Mouse (Mus musculus): ENCODE data around the gene Atp5b. TPM values are rescaled to one million over a fixed set of nuclear protein-coding genes. Genes with fewer than 3 reads are reported as not detected.
A peak's percentile ranks its signal among the peaks of the same experiment; 100 is the strongest.
"Not testable (repeated sequence)": the region's sequence is repeated elsewhere in the genome, so short reads cannot be mapped to it uniquely, and the experiment has no call there.

Atp5b gene
- polyA plus RNA-seq, 1 experiment = 803 TPM

GRCm38 (mm10) chr10:128083688-128084087 lies 615 bp downstream of the Atp5b start:
- Histone ChIP-seq H3K27ac (ENCODE audit: insufficient read depth, low read length) (peak overlapping the region; percentile 91), H3K27me3 (ENCODE audit: control insufficient read depth, insufficient read depth, low read length) (no peaks in the 10 kb centered on the region), H3K4me1 (ENCODE audit: control insufficient read depth, insufficient read depth, insufficient read length) (0 out of 2 replicates have a peak, but pooled peaks cover 3% of the 10 kb centered on the region), H3K36me3 (ENCODE audit: control insufficient read depth, insufficient read depth, low read length) (peaks cover 34% of the 10 kb centered on the region), H3K4me3 (ENCODE audit: extremely low read depth, insufficient read depth, insufficient read length) (peak overlapping the region; percentile 93)
- under 1% methylated on average over 22 of the region's 22 CpGs for WGBS
- DNase-seq (ENCODE audit: low read depth in 1 of 2, low spot score in 2 of 2) = peak in 1 of 2 experiments; percentile 16
- TF ChIP-seq POLR2A (IDR thresholded peaks at IDR 0.05; ENCODE audit: low read depth, low read length) (no peak), CTCF (IDR thresholded peaks at IDR 0.05; ENCODE audit: extremely low read depth, insufficient read depth, insufficient read length, insufficient replicate concordance) (no peak)

- no peak for TF ChIP-seq POLR2A (IDR thresholded peaks at IDR 0.05; ENCODE audit: low read depth, low read length)
- TF ChIP-seq CTCF (IDR thresholded peaks at IDR 0.05; ENCODE audit: extremely low read depth, insufficient read depth, insufficient read length, insufficient replicate concordance) = no peak
- H3K27ac ChIP-seq (ENCODE audit: insufficient read depth, low read length) = no peak overlapping the region
These were observed 1.1 kb downstream of the Atp5b start for GRCm38 (mm10) chr10:128084160-128084559.

DNA sequence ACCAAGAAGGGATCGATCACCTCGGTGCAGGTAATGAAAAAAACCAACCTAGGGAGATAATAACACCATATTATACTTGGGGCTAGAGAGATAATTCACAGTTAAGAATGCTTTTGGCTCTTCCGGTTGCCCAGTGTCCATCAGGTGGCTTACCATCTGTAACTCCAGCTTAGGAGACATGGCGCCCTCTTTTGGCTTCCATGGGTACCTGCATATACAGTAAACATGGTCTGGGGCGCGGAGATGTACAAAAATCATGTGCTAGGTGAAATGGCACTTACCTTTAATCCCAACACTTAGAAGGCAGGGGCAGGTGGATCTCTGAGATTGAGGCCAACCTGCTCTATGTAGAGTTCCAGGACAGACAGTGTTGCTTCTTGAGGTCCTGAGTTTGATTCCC lies 3.3 kb downstream of the Atp5b start:
- Histone ChIP-seq H3K4me3 (ENCODE audit: extremely low read depth, insufficient read depth, insufficient read length) (no peak overlapping the region), H3K36me3 (ENCODE audit: control insufficient read depth, insufficient read depth, low read length) (peaks cover 44% of the 10 kb centered on the region), H3K27ac (ENCODE audit: insufficient read depth, low read length) (no peak overlapping the region), H3K27me3 (ENCODE audit: control insufficient read depth, insufficient read depth, low read length) (no peaks in the 10 kb centered on the region), H3K4me1 (ENCODE audit: control insufficient read depth, insufficient read depth, insufficient read length) (0 out of 2 replicates have a peak, but pooled peaks cover 3% of the 10 kb centered on the region)
- DNase-seq (ENCODE audit: low read depth in 1 of 2, low spot score in 2 of 2) = no peak
- TF ChIP-seq CTCF (IDR thresholded peaks at IDR 0.05; ENCODE audit: extremely low read depth, insufficient read depth, insufficient read length, insufficient replicate concordance) (peak; percentile 19; the same call in 1 of the 2 replicates), POLR2A (IDR thresholded peaks at IDR 0.05; ENCODE audit: low read depth, low read length) (no peak)
- WGBS = 73% methylated on average over 6 of the region's 6 CpGs

More at GRCm38 (mm10) chr10:128084160-128084559, 1.1 kb downstream of the Atp5b start:
- WGBS = 3% methylated on average over 3 of the region's 3 CpGs
- peak overlapping the region; percentile 93 for H3K4me3 ChIP-seq (ENCODE audit: extremely low read depth, insufficient read depth, insufficient read length)
- no peak for DNase-seq (ENCODE audit: low read depth in 1 of 2, low spot score in 2 of 2)
- peaks cover 37% of the 10 kb centered on the region for H3K36me3 ChIP-seq (ENCODE audit: control insufficient read depth, insufficient read depth, low read length)
- H3K27me3 ChIP-seq (ENCODE audit: control insufficient read depth, insufficient read depth, low read length) = no peaks in the 10 kb centered on the region
- H3K4me1 ChIP-seq (ENCODE audit: control insufficient read depth, insufficient read depth, insufficient read length) = 0 out of 2 replicates have a peak, but pooled peaks cover 3% of the 10 kb centered on the region

DNA sequence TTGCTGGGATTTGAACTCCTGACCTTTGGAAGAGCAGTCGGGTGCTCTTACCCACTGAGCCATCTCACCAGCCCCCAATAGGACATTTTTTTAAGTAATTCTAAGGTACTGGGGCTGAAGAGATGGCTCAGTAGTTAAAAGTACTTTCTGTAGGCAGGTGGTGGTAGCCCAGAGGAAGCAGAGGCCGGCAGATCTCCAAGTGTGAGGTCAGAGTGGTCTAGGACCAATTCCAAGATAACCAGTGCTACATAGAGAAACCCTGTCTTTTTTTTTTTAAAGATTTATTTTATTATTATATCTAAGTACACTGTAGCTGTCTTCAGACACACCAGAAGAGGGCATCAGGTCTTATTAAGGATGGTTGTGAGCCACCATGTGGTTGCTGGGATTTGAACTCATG lies 4.1 kb downstream of the Atp5b start:
- peaks cover 44% of the 10 kb centered on the region for H3K36me3 ChIP-seq (ENCODE audit: control insufficient read depth, insufficient read depth, low read length)
- 90% methylated on average over 2 of the region's 2 CpGs for WGBS
- not testable (repeated sequence) for H3K27me3 ChIP-seq (ENCODE audit: control insufficient read depth, insufficient read depth, low read length); H3K27ac ChIP-seq (ENCODE audit: insufficient read depth, low read length); H3K4me3 ChIP-seq (ENCODE audit: extremely low read depth, insufficient read depth, insufficient read length); DNase-seq (ENCODE audit: low read depth in 1 of 2, low spot score in 2 of 2); H3K4me1 ChIP-seq (ENCODE audit: control insufficient read depth, insufficient read depth, insufficient read length)

GRCm38 (mm10) chr10:128088181-128088580 lies 5.1 kb downstream of the Atp5b start:
- no peak for DNase-seq (ENCODE audit: low read depth in 1 of 2, low spot score in 2 of 2)
- H3K4me3 ChIP-seq (ENCODE audit: extremely low read depth, insufficient read depth, insufficient read length) = no peak overlapping the region
- 0 out of 2 replicates have a peak, but pooled peaks cover 3% of the 10 kb centered on the region for H3K4me1 ChIP-seq (ENCODE audit: control insufficient read depth, insufficient read depth, insufficient read length)
- peaks cover 44% of the 10 kb centered on the region for H3K36me3 ChIP-seq (ENCODE audit: control insufficient read depth, insufficient read depth, low read length)
- no peaks in the 10 kb centered on the region for H3K27me3 ChIP-seq (ENCODE audit: control insufficient read depth, insufficient read depth, low read length)
- WGBS = 91% methylated on average over 5 of the region's 5 CpGs
- no peak overlapping the region for H3K27ac ChIP-seq (ENCODE audit: insufficient read depth, low read length)
- TF ChIP-seq POLR2A (IDR thresholded peaks at IDR 0.05; ENCODE audit: low read depth, low read length) (no peak), CTCF (IDR thresholded peaks at IDR 0.05; ENCODE audit: extremely low read depth, insufficient read depth, insufficient read length, insufficient replicate concordance) (no peak)

- H3K4me3 ChIP-seq (ENCODE audit: extremely low read depth, insufficient read depth, insufficient read length) = no peak overlapping the region
- H3K4me1 ChIP-seq (ENCODE audit: control insufficient read depth, insufficient read depth, insufficient read length) = peaks cover 3% of the 10 kb centered on the region; the same call in 1 of the 2 replicates
- no peak for DNase-seq (ENCODE audit: low read depth in 1 of 2, low spot score in 2 of 2)
- peaks cover 41% of the 10 kb centered on the region for H3K36me3 ChIP-seq (ENCODE audit: control insufficient read depth, insufficient read depth, low read length)
- H3K27me3 ChIP-seq (ENCODE audit: control insufficient read depth, insufficient read depth, low read length) = no peaks in the 10 kb centered on the region
- TF ChIP-seq CTCF (IDR thresholded peaks at IDR 0.05; ENCODE audit: extremely low read depth, insufficient read depth, insufficient read length, insufficient replicate concordance) (no peak), POLR2A (IDR thresholded peaks at IDR 0.05; ENCODE audit: low read depth, low read length) (no peak)
- H3K27ac ChIP-seq (ENCODE audit: insufficient read depth, low read length) = no peak overlapping the region
- WGBS = 74% methylated on average over 5 of the region's 5 CpGs
These were observed 6.8 kb downstream of the Atp5b start for GRCm38 (mm10) chr10:128089842-128090241.

GRCm38 (mm10) chr10:128090651-128091563 lies 7.8 kb downstream of the Atp5b start:
- DNase-seq (ENCODE audit: low read depth in 1 of 2, low spot score in 2 of 2) = peak; percentile 76 to 84
- peak overlapping the region; percentile 37 for H3K27ac ChIP-seq (ENCODE audit: insufficient read depth, low read length)
- H3K4me1 ChIP-seq (ENCODE audit: control insufficient read depth, insufficient read depth, insufficient read length) = peaks cover 6% of the 10 kb centered on the region; the same call in 1 of the 2 replicates
- H3K27me3 ChIP-seq (ENCODE audit: control insufficient read depth, insufficient read depth, low read length) = no peaks in the 10 kb centered on the region
- H3K36me3 ChIP-seq (ENCODE audit: control insufficient read depth, insufficient read depth, low read length) = peaks cover 32% of the 10 kb centered on the region
- TF ChIP-seq CTCF (IDR thresholded peaks at IDR 0.05; ENCODE audit: extremely low read depth, insufficient read depth, insufficient read length, insufficient replicate concordance) (peak; percentile 73; the same call in 1 of the 2 replicates), POLR2A (IDR thresholded peaks at IDR 0.05; ENCODE audit: low read depth, low read length) (no peak)
- H3K4me3 ChIP-seq (ENCODE audit: extremely low read depth, insufficient read depth, insufficient read length) = peak overlapping the region; percentile 97
- WGBS = under 1% methylated on average over 14 of the region's 14 CpGs
